Mouse (Mus musculus) CH12.LX (cell line): ENCODE measurements around the gene Plch2. TPM values are rescaled to one million over a fixed set of nuclear protein-coding genes. Genes with fewer than 3 reads are reported as not detected.

Experiments
- DNase-seq: peaks from one replicate; pipeline ENCODE4 v3.0.0-alpha.2; 2013; ENCODE audit errors: extremely low read depth
- H3K27ac ChIP-seq: 2 replicates; pipeline ENCODE4 v1.5.1; 2012; ENCODE audit warnings: low read depth, mild to moderate bottlenecking, control low read depth, moderate library complexity; ENCODE audit not compliant: insufficient read depth
- H3K27me3 ChIP-seq: replicated peaks from 2 replicates; pipeline ENCODE3; 2012; ENCODE audit warnings: inconsistent platforms
- H3K36me3 ChIP-seq, 2 experiments: replicated peaks in 1 of 2; 2 replicates each; pipeline versions ENCODE3 to v1.6.1; 2012; ENCODE audit warnings: inconsistent platforms in 1 of 2, low read length in 1 of 2, mild to moderate bottlenecking in 1 of 2, mixed read lengths in 1 of 2, moderate library complexity in 1 of 2; ENCODE audit not compliant: control insufficient read depth in 1 of 2, insufficient read depth in 1 of 2
- H3K4me1 ChIP-seq, 2 experiments: 2 replicates each; pipeline ENCODE4 v1.6.1; 2012; ENCODE audit warnings: inconsistent platforms in 1 of 2, moderate library complexity in 1 of 2; ENCODE audit not compliant: insufficient read depth in 2 of 2, control insufficient read depth in 1 of 2
- H3K4me2 ChIP-seq: 2 replicates; pipeline ENCODE4 v1.6.1; 2012; ENCODE audit warnings: low read depth, mild to moderate bottlenecking, control low read depth; ENCODE audit not compliant: poor library complexity, insufficient read depth, severe bottlenecking
- H3K4me3 ChIP-seq, 3 experiments: fragments of 150-350 bp in 1 of 3; sonication (generic) in 1 of 3; replicated peaks in 1 of 3; 2 replicates each; pipeline versions ENCODE3 to v1.5.1; 2011 to 2012; ENCODE audit warnings: low read depth in 2 of 3, low read length in 2 of 3, mild to moderate bottlenecking in 2 of 3, moderate library complexity in 2 of 3, control low read depth in 1 of 3, improper control_type of control experiment in 1 of 3, inconsistent platforms in 1 of 3, mixed read lengths in 1 of 3; ENCODE audit not compliant: poor library complexity in 1 of 3
- H3K79me2 ChIP-seq: replicated peaks from 2 replicates; pipeline ENCODE4 v1.6.1; 2012; ENCODE audit warnings: mild to moderate bottlenecking, moderate library complexity; ENCODE audit not compliant: control insufficient read depth, poor library complexity, insufficient read depth, severe bottlenecking; ENCODE audit errors: extremely low read depth
- H3K9ac ChIP-seq: 2 replicates; pipeline ENCODE4 v1.6.1; 2012; ENCODE audit warnings: low read depth, mild to moderate bottlenecking, control low read depth, moderate library complexity; ENCODE audit not compliant: insufficient read depth
- H3K9me3 ChIP-seq: replicated peaks from 2 replicates; pipeline ENCODE3; 2012; ENCODE audit warnings: low read length, inconsistent platforms, mixed read lengths
- BHLHE40 ChIP-seq: IDR thresholded peaks from 2 replicates; pipeline ENCODE4 v1.6.1; 2011; ENCODE audit warnings: mild to moderate bottlenecking, low read depth, low read length, improper control_type of control experiment
- CHD1 ChIP-seq: IDR thresholded peaks from 2 replicates; pipeline ENCODE4 v1.6.1; 2012; ENCODE audit warnings: low read depth, low read length, improper control_type of control experiment, inconsistent platforms
- E2F4 ChIP-seq: IDR thresholded peaks from 2 replicates; pipeline ENCODE4 v1.6.1; 2011; ENCODE audit warnings: low read depth, low read length, improper control_type of control experiment; ENCODE audit not compliant: insufficient replicate concordance
- ELF1 ChIP-seq: IDR thresholded peaks from 2 replicates; pipeline ENCODE4 v1.6.1; 2014; ENCODE audit warnings: low read depth, mild to moderate bottlenecking, inconsistent platforms, low read length, improper control_type of control experiment
- EP300 ChIP-seq: IDR thresholded peaks from 2 replicates; pipeline ENCODE4 v1.6.1; 2011; ENCODE audit warnings: low read length, improper control_type of control experiment
- ETS1 ChIP-seq: conservative IDR thresholded peaks from 2 replicates; pipeline ENCODE4 v1.6.1; 2012; ENCODE audit warnings: low read depth, mild to moderate bottlenecking, inconsistent platforms, low read length, improper control_type of control experiment, moderate library complexity
- IRF4 ChIP-seq: IDR thresholded peaks from 2 replicates; pipeline ENCODE4 v1.6.1; 2014; ENCODE audit warnings: low read depth, mild to moderate bottlenecking, inconsistent platforms, low read length, improper control_type of control experiment
- JUN ChIP-seq: IDR thresholded peaks from 2 replicates; pipeline ENCODE4 v1.6.1; 2011; ENCODE audit warnings: low read depth, mild to moderate bottlenecking, low read length, improper control_type of control experiment, moderate library complexity; ENCODE audit not compliant: insufficient read depth
- JUND ChIP-seq: conservative IDR thresholded peaks from 2 replicates; pipeline ENCODE4 v1.6.1; 2011; ENCODE audit warnings: low read depth, low read length, improper control_type of control experiment
- MAFK ChIP-seq: IDR thresholded peaks from 2 replicates; pipeline ENCODE4 v1.6.1; 2011; ENCODE audit warnings: low read length, improper control_type of control experiment; ENCODE audit not compliant: insufficient replicate concordance
- MAX ChIP-seq: IDR thresholded peaks from 2 replicates; pipeline ENCODE4 v1.6.1; 2011; ENCODE audit warnings: low read length, improper control_type of control experiment
- MEF2A ChIP-seq: IDR thresholded peaks from 2 replicates; pipeline ENCODE4 v1.6.1; 2014; ENCODE audit warnings: low read depth, mild to moderate bottlenecking, inconsistent platforms, low read length, improper control_type of control experiment, borderline replicate concordance
- MXI1 ChIP-seq: IDR thresholded peaks from 2 replicates; pipeline ENCODE4 v1.6.1; 2011; ENCODE audit warnings: mild to moderate bottlenecking, low read depth, low read length, improper control_type of control experiment
- MYC ChIP-seq: IDR thresholded peaks from 2 replicates; pipeline ENCODE4 v1.6.1; 2011; ENCODE audit warnings: low read depth, mild to moderate bottlenecking, improper control_type of control experiment, low read length
- NELFE ChIP-seq: IDR thresholded peaks from 2 replicates; pipeline ENCODE4 v1.6.1; 2011; ENCODE audit warnings: low read depth, low read length, improper control_type of control experiment
- NRF1 ChIP-seq: IDR thresholded peaks from 2 replicates; pipeline ENCODE4 v1.6.1; 2014; ENCODE audit warnings: low read depth, mild to moderate bottlenecking, inconsistent platforms, low read length, improper control_type of control experiment, moderate library complexity
- PAX5 ChIP-seq: IDR thresholded peaks from 2 replicates; pipeline ENCODE4 v1.6.1; 2012; ENCODE audit warnings: low read length, inconsistent platforms, mixed read lengths
- POLR2A ChIP-seq: IDR thresholded peaks from 2 replicates; pipeline ENCODE4 v1.6.1; 2011; ENCODE audit warnings: low read depth, mild to moderate bottlenecking, improper control_type of control experiment, low read length
- RCOR1 ChIP-seq: conservative IDR thresholded peaks from 2 replicates; pipeline ENCODE4 v1.6.1; 2012; ENCODE audit warnings: low read depth, mild to moderate bottlenecking, inconsistent platforms, low read length, improper control_type of control experiment
- SIN3A ChIP-seq: IDR thresholded peaks from 2 replicates; pipeline ENCODE4 v1.6.1; 2012; ENCODE audit warnings: low read length, improper control_type of control experiment, inconsistent platforms
- SMC3 ChIP-seq: IDR thresholded peaks from 2 replicates; pipeline ENCODE4 v1.6.1; 2011; ENCODE audit warnings: low read depth, low read length, improper control_type of control experiment
- TBP ChIP-seq: conservative IDR thresholded peaks from 2 replicates; pipeline ENCODE4 v1.6.1; 2011; ENCODE audit warnings: low read depth, low read length, improper control_type of control experiment
- TCF12 ChIP-seq: IDR thresholded peaks from 2 replicates; pipeline ENCODE4 v1.6.1; 2014; ENCODE audit warnings: low read depth, mild to moderate bottlenecking, inconsistent platforms, low read length, improper control_type of control experiment
- UBTF ChIP-seq: IDR thresholded peaks from 2 replicates; pipeline ENCODE4 v1.6.1; 2012; ENCODE audit warnings: low read depth, mild to moderate bottlenecking, inconsistent platforms, low read length, improper control_type of control experiment, moderate library complexity
- USF1 ChIP-seq: IDR thresholded peaks from 2 replicates; pipeline ENCODE4 v1.6.1; 2014; ENCODE audit warnings: low read depth, mild to moderate bottlenecking, inconsistent platforms, low read length, improper control_type of control experiment
- USF2 ChIP-seq: conservative IDR thresholded peaks from 2 replicates; pipeline ENCODE4 v1.6.1; 2011; ENCODE audit warnings: low read depth, low read length, improper control_type of control experiment
- ZC3H11A ChIP-seq: IDR thresholded peaks from 2 replicates; pipeline ENCODE4 v1.6.1; 2012; ENCODE audit warnings: low read depth, mild to moderate bottlenecking, inconsistent platforms, low read length, improper control_type of control experiment
- ZKSCAN1 ChIP-seq: IDR thresholded peaks from 2 replicates; pipeline ENCODE4 v1.6.1; 2012; ENCODE audit warnings: low read depth, inconsistent platforms, low read length, improper control_type of control experiment, borderline replicate concordance
- ZMIZ1 ChIP-seq: IDR thresholded peaks from 2 replicates; pipeline ENCODE4 v1.6.1; 2012; ENCODE audit warnings: low read depth, mild to moderate bottlenecking, inconsistent platforms, low read length, improper control_type of control experiment
- dilution Hi-C: fragments of 300-500 bp; cut with MboI; formaldehyde crosslinking; loops from 2 replicates; pipeline ENCODE4 v1.14.3; 2020; ENCODE audit warnings: low sequenced_read_pairs; ENCODE audit not compliant: extremely low pct_unique_long_range_greater_than_20kb, extremely low pct_ligation_motif_present
- in situ Hi-C: fragments of 300-500 bp; cut with MboI; formaldehyde crosslinking; loops from 3 replicates; pipeline ENCODE4 v1.14.3; 2019; ENCODE audit warnings: low sequenced_read_pairs, low pct_ligation_motif_present, low pct_unique_long_range_greater_than_20kb, mixed read lengths
- polyA plus RNA-seq: library from polyadenylated mRNA; unstranded; fragments of >175 nt; gene quantifications from 2 replicates; pipeline ENCODE4 v1.2.1, GENCODE M21; 2012; ENCODE audit warnings: low read depth; ENCODE audit not compliant: insufficient read length
- total RNA-seq, 2 experiments: library from RNA; depleted of rRNA; stranded (reverse); fragments of 300-350 nt in 1 of 2; fragments of >200 nt in 1 of 2; gene quantifications; 2 replicates each; pipeline ENCODE4 v1.2.3; 2012 to 2014

The Plch2 gene
- total and polyA plus RNA-seq, 3 experiments, result 0.04 to 0.47 (median 0.17) TPM

- Histone ChIP-seq H3K4me2 (no peak overlapping the region), H3K9me3 (no peaks in the 10 kb centered on the region)
Observed at GRCm38 (mm10) chr4:155092718-155093430, 36.3 kb upstream of the Plch2 start.

DNA sequence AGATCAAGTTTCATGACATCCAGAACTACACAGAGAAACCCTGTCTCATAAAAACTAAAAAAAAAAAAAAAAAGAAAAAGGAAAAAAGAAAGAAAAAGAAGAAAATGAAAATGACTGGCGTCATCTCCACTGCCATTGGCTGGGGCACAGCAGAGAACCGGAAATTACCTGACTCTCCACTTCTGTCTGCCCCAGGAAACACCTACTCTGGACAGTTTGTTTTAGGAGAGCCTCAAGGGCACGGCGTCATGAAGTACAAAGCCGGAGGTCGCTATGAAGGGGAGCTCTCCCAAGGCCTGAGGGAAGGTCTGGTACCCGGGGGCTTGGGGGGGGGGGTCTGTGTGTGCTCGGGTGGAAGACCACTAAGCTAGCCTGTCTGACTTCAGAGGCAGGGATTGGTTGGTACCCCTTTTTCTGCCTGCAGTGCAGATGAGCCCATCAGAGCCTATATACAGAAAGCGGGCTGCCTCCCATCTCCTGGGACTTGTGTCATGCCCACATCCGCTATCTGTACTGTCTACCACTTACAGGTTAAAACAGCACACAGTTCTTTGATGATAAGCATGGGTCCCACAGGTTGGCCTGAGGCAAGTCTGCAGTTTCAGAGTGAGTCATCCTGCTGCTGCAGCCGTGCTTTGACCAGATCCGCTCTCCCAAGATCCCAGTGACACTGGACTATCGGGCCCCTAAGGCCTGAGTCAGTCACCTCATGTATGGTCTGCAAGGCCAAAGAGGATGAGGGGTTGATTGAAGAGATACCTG lies 34.3 kb upstream of the Plch2 start:
- Histone ChIP-seq H3K9me3 (no peaks in the 10 kb centered on the region), H3K27me3 (no peaks in the 10 kb centered on the region), H3K9ac (peak overlapping the region; percentile 60), H3K79me2 (peaks cover 2% of the 10 kb centered on the region), H3K27ac (peak overlapping the region; percentile 86), H3K4me3 (peak overlapping the region; percentile 47 to 56 (median 53)), H3K36me3 (peaks cover 9 to 43% of the 10 kb centered on the region in 2 experiments), H3K4me2 (peak overlapping the region; percentile 60), H3K4me1 (peaks cover 32 to 69% of the 10 kb centered on the region in 2 experiments)
- in situ Hi-C loops, result no loop called here
- peak; percentile 86 for DNase-seq
- dilution Hi-C loops, result no loop called here
- TF ChIP-seq CHD1, result no peak
- 0 out of 2 replicates have a peak, but pooled peaks have one; percentile 1 for TF ChIP-seq TBP
- TF ChIP-seq MXI1, result peak; percentile 55
- TF ChIP-seq E2F4, result no peak
- TF ChIP-seq IRF4, result peak; percentile 94
- peak; percentile 83 for TF ChIP-seq BHLHE40
- TF ChIP-seq ZC3H11A, result no peak
- TF ChIP-seq JUND, result peak; percentile 88
- peak; percentile 85 for TF ChIP-seq JUN
- no peak for TF ChIP-seq RCOR1
- no peak for TF ChIP-seq USF1
- TF ChIP-seq MAFK, result no peak
- peak; percentile 86 for TF ChIP-seq ETS1
- peak; percentile 47; the same call in 1 of the 2 replicates for TF ChIP-seq ZMIZ1
- peak; percentile 41; the same call in 1 of the 2 replicates for TF ChIP-seq MAX
- TF ChIP-seq EP300, result peak; percentile 83
- TF ChIP-seq TCF12, result peak; percentile 75; the same call in 1 of the 2 replicates
- TF ChIP-seq SIN3A, result 0 out of 2 replicates have a peak, but pooled peaks have one; percentile 55
- TF ChIP-seq PAX5, result no peak
- TF ChIP-seq ZKSCAN1, result no peak
- 0 out of 2 replicates have a peak, but pooled peaks have one; percentile 52 for TF ChIP-seq UBTF
- TF ChIP-seq POLR2A, result peak; percentile 49
- TF ChIP-seq SMC3, result no peak
- TF ChIP-seq NRF1, result no peak
- peak; percentile 39 for TF ChIP-seq ELF1
- TF ChIP-seq USF2, result no peak

More at GRCm38 (mm10) chr4:155092718-155093430, 36.3 kb upstream of the Plch2 start:
- Histone ChIP-seq H3K79me2 (no peaks in the 10 kb centered on the region), H3K27me3 (no peaks in the 10 kb centered on the region), H3K4me3 (no peak overlapping the region), H3K9ac (no peak overlapping the region), H3K27ac (0 out of 2 replicates have a peak overlapping the region, but pooled peaks have one; percentile 22), H3K36me3 (peaks cover 11 to 62% of the 10 kb centered on the region in 2 experiments), H3K4me1 (peaks cover 23 to 62% of the 10 kb centered on the region in 2 experiments)
- in situ Hi-C loops, result no loop called here
- no peak for TF ChIP-seq MEF2A
- TF ChIP-seq TCF12, result no peak
- TF ChIP-seq E2F4, result no peak
- no peak for TF ChIP-seq MYC
- no peak for TF ChIP-seq NELFE
- TF ChIP-seq BHLHE40, result no peak
- TF ChIP-seq JUN, result no peak
- no peak for TF ChIP-seq ZMIZ1
- no peak for TF ChIP-seq RCOR1
- no peak for DNase-seq
- dilution Hi-C loops, result no loop called here
